Mouse (Mus musculus) olfactory bulb, adult 2 months (tissue): Measurements from ENCODE around the gene Hist1h2ai.
"Not testable (repeated sequence)": the region's sequence is repeated elsewhere in the genome, so short reads cannot be mapped to it uniquely, and the experiment has no call there.

Source experiments
- CTCF ChIP-seq: fragments of 200-500 bp; IDR thresholded peaks from 2 replicates; pipeline ENCODE4 v1.5.1; 2012; ENCODE audit warnings: low read depth, mild to moderate bottlenecking, low read length, moderate library complexity; ENCODE audit not compliant: insufficient read depth
- POLR2A ChIP-seq: fragments of 200-500 bp; IDR thresholded peaks from 2 replicates; pipeline ENCODE4 v1.6.1; 2012; ENCODE audit warnings: mild to moderate bottlenecking, low read depth, low read length, moderate library complexity; ENCODE audit not compliant: insufficient read depth

DNA sequence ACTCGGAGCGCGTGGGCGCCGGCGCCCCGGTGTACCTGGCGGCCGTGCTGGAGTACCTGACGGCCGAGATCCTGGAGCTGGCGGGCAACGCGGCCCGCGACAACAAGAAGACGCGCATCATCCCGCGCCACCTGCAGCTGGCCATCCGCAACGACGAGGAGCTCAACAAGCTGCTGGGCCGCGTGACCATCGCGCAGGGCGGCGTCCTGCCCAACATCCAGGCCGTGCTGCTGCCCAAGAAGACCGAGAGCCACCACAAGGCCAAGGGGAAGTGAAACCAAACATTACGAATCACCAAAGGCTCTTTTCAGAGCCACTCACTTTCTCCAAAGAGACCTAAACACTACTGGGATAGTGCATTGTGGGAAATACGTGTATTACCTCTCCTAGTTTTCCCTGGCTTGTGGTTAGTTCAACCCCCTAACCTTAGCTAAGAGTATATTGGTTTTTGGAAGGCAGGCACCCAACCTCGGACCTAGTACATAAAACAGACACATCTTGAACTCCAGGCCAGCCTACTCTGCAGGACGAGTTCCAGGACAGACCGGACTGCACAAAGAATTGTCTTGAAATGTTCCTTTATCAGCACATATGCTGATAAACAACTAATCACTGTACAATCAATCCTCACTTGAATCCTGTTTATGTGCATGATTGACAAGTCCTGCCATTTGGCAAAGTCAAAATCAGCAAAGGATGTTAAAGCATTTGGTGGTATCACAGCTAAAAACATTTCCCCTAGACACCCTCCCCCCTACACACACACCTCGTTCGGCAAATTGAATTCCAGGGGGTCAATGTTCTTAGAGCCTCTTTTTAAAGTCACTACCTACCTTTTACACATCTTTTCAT is 544 bp downstream of the Hist1h2ai start:
- not testable (repeated sequence) for TF ChIP-seq CTCF
- TF ChIP-seq POLR2A: peak; percentile 11; the same call in 1 of the 2 replicates
